25 mouse cellular contexts compared by ENCODE assay signal in the genomic region with DNA sequence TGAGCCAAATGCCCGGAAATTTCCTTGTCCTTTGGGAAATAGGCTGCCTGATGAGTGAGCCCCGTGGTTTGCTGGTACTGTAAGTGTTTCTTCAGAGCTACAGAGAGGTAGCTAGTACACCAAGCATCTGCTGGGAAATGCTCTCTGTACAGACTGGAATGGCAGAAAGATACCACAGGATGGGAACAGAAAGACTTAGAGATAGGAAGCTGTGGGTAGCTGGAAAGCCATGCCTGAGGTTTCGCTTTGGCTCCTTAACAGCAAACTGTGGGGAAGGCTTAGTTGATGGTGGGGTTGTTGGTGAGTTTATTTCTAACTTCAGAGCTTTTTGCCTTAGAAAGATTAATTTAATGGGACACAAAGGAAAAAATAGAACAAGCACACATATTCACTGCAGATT.
"Had no signal": no experiment of that assay in that cellular context is flagged by ENCODE, and none has a peak within 500 bp of the region (broad histone marks: within the 10 kb centered on the region; RNA-seq: fewer than 3 reads in every experiment).

No protein-coding gene starts in this region.

- H3K4me1 ChIP-seq: heart, embryonic 13.5 days; heart, embryonic 15.5 days; limb, embryonic 13.5 days; limb, embryonic 15.5 days; liver, embryonic 12.5 days had no signal

- H3K4me3 ChIP-seq: gastrocnemius, adult 2 months; heart, adult 2 months; heart, embryonic 13.5 days; heart, embryonic 15.5 days; hindbrain, embryonic 12.5 days; hindbrain, embryonic 15.5 days; limb, embryonic 13.5 days; limb, embryonic 15.5 days; liver, embryonic 12.5 days had no signal

- DNase-seq: gastrocnemius, adult 2 months; gastrocnemius, postnatal 10 days; gastrocnemius, postnatal 25 days; heart, adult 2 months; heart, postnatal 14 days; heart, postnatal 36 days; kidney, adult 18-20 months; kidney, adult 8-10 months; kidney, postnatal 14 days; kidney, postnatal 36 days; layer of hippocampus, adult 9-11 months; layer of hippocampus, postnatal 36 days; left cerebral cortex, postnatal 4 days had no signal

- H3K27ac ChIP-seq: gastrocnemius, adult 2 months; heart, adult 2 months; heart, embryonic 13.5 days; heart, embryonic 15.5 days; hindbrain, embryonic 12.5 days; hindbrain, embryonic 15.5 days; hindbrain, postnatal 0 days; kidney, postnatal 0 days; limb, embryonic 13.5 days; limb, embryonic 15.5 days; liver, embryonic 12.5 days; liver, embryonic 14.5 days had no signal

- ATAC-seq: hindbrain, postnatal 0 days; intestine, embryonic 16.5 days; liver, embryonic 12.5 days had no signal

- H3K36me3 ChIP-seq: heart, embryonic 13.5 days; heart, embryonic 15.5 days; hindbrain, embryonic 12.5 days; hindbrain, embryonic 15.5 days; limb, embryonic 13.5 days; limb, embryonic 15.5 days; liver, embryonic 12.5 days had no signal

- H3K4me2 ChIP-seq: heart, embryonic 11.5 days; heart, embryonic 13.5 days; heart, embryonic 15.5 days; hindbrain, embryonic 12.5 days; hindbrain, embryonic 15.5 days; limb, embryonic 13.5 days; limb, embryonic 15.5 days; liver, embryonic 12.5 days had no signal

- H3K9ac ChIP-seq: heart, embryonic 13.5 days; heart, embryonic 15.5 days; hindbrain, embryonic 12.5 days; hindbrain, embryonic 15.5 days; limb, embryonic 13.5 days; limb, embryonic 15.5 days; liver, embryonic 12.5 days; liver, embryonic 14.5 days had no signal

- H3K27me3 ChIP-seq: heart, embryonic 13.5 days; heart, embryonic 15.5 days; hindbrain, embryonic 12.5 days; hindbrain, embryonic 15.5 days; limb, embryonic 13.5 days; limb, embryonic 15.5 days; liver, embryonic 12.5 days had no signal

- H3K9me3 ChIP-seq: heart, embryonic 13.5 days; heart, embryonic 15.5 days; hindbrain, embryonic 12.5 days; hindbrain, embryonic 15.5 days; limb, embryonic 13.5 days; limb, embryonic 15.5 days; liver, embryonic 12.5 days had no signal
